Mouse (Mus musculus) spleen, postnatal 4 days (tissue): ENCODE results near the gene Cinp.
"Not testable (repeated sequence)": the region's sequence is repeated elsewhere in the genome, so short reads cannot be mapped to it uniquely, and the experiment has no call there.

Source experiments
- DNase-seq, 2 experiments: peaks; one replicate each; pipeline ENCODE4 v3.0.0; 2022; ENCODE audit warnings: low spot score in 2 of 2

Gene Cinp

DNA sequence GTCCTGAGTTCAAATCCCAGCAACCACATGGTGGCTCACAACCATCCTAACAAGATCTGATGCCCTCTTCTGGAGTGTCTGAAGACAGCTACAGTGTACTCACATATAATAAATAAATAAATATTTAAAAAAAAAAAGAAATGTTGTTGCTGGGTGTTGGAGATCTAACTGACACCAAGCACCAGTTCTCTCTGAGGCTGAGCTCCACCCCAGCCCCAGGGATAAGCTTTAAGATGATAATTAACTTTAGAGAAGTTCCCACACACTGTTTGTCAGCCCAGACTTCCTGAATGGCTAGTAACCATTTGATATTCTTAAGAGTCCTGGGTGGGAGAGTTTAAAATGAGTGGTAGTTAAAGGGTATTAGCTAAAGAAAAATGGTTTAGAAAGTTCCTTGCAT, 28.7 kb downstream of the Cinp start:
- DNase-seq = no peak

DNA sequence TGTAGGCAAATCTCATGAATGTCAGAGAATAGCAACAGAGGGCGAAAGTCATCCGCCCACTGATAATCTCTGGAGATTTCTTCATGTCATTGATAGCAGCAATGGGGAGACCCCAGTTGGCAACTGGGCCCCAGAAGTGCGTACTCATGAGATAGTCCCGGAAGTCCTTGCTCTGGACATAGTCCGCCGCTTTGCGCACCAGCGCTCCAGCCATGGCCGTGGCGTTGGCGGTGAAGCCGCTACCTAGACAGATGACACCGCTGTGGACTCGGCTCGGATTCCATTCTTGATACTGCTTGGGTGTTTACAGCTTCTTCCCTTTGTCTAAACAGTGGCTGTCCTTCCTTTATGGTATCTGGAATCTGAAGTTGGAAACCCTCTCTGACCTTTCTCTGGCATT, 30.3 kb downstream of the Cinp start:
- DNase-seq = not testable (repeated sequence)

DNA sequence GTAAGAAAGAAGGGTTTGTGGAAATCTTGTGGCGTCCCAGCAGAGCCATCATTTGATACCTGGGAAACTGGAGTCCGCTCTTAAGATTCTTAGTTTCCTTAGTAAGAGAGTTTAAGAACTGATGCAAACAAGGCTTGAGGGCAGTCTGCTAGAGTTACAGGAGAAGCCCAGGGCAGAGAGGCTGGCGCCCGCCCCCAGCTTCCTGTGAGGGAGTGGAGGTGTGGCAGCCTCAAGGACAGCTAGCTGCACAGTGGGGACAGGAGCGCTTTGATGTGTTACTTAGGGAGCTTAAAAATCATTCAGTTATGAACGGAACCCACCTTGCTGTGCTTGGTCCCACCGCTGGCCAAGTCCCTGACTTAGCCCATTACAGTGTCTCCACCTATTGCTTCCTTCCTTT, 31.7 kb downstream of the Cinp start:
- DNase-seq = no peak

DNA sequence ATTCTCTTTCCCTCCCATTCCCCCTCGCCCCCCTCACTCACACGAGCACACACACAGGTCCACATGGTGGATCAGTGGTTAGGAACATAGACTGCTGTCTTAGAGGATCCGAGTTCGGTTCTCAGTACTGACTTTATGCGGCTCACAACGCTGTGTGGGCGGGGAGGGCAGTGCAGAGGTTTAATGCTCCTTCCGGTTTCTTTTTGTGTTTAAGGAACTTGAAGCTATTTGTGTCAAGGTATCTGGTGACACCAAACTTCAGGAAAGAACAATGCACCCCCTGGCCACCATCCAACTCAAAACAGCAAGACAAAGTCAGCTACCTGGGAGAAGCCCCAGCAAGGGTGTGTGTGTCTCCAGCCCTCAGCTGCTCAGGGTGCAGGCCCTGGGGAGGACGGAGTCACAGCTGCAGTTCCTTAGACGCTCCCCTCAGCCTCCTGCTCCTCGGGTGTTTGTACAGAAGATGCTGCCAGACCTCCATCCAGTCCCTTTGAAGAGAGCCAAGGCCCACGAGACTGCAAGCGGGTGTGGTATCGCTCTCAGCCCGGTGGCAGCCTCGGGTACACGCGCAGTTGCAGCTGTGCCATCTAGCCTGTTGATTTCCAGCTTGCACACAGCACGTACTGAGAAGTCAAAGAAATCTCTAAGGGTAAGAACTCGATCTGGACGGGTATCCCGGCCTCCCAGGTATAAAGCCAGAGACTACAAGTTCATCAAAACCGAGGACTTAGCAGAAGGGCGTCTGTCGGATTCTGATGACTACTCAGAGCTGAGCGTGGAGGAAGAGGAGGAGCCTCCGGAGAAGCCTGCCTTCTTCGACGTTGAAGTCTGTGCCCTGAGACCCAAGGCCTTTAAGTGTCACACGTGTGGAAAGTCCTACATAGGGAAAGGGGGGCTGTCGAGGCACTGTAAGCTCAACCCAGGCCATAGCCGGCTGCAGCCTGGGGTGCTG, 33.9 kb downstream of the Cinp start:
- DNase-seq = no peak

DNA sequence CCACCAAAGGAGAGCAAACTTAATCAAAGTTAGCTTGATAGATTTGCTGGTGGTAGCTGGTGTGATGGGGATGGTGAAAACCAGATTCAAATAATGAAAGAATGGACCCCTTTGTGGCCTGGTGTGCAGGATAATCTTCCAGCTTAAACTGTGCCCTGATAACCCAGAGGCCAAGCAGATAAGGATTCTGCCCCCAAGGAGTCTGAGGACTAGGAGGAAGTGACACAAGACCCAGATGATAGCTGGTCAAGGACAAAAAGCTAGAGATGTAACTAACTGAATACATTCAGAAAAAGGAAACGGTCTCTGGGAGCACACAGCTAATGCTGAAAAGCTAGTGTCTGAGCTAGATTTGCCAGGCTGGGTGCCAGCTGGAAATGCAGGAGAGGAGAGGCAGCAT, 37.0 kb downstream of the Cinp start:
- no peak for DNase-seq

DNA sequence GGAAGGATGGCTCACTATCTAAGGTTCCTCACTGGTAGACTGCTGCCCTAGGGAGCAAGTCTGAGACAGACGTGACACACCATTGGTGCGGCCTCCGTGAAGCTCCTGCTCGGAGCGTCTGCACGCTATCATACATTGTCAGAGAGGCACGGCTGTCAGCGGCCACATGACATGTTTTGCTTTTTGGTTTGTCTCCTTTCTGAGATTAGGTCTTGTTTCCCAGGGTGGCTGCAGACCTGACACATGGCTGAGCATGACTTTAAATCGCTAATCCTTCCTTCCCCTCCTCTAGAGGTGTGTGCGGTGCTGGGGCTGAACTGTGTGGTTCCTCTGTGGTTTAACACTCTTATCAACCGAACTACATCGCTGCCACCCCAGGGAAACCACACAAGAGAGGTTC, 37.5 kb downstream of the Cinp start:
- no peak for DNase-seq

DNA sequence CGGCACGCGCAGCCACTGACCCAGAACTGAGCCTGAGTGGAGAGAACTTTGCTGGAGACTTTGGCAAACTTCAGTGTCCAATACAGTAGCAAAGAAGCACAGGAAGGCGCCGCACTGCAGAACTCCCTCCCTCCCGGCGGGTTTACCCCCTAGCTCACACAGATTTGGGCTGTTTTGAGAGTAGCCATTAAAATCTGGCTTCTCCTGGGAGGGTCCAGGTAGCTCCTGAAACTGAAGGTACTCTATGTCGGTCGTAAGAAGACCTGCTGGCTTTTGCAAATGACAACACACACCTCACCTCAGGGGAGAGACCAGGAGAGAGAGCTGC, 38.1 kb downstream of the Cinp start:
- DNase-seq = no peak

DNA sequence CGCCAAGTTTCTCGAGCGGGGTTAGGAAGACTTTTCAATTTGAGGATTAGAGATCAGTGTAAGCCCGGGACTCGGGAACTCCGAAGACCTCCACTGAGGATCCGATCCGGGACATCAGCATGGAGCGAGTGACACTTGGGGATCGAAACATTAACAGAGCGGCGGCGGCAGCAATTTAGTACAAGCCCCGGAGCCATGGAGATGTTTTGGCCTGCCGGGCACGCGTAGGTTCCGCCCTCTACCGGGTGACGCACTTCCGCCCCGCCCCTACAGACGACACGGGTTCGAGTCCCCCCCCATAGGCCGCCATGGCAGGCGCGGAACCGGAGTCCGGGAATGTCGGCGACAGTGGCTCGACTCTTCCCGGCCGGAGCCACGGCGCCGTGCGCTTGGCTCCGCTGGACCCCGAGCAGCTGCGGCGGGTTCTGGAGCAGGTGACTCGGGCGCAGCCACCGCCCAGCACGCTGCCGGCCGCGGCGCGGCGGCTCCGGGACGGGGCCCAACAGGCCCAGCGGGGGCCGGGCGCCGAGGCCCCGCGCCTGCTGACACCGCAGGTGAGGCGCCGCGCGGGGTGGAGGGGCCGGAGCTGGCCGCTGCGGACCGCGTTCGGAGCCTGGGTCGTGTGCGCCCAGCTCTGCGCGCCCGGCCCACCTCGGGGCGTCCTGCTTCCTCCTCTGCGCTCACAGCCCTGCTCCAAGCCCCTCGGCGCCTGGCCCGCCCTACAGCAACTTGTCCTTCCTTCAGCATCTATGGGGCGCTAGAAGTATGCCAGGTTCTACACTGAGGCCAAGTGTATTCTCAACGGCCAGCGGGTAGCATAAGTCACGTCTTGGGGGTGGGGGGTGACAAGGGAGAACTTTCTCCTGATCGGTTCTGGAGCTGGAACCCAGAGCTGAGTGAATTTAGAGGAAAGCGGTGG, 38.7 kb downstream of the Cinp start, which contains the start of gene Zfp839:
Gene Zfp839, plus strand, starts transcription at position 244 of the 919 bp plus-strand sequence.
- peak; percentile 78 to 91 for DNase-seq

DNA sequence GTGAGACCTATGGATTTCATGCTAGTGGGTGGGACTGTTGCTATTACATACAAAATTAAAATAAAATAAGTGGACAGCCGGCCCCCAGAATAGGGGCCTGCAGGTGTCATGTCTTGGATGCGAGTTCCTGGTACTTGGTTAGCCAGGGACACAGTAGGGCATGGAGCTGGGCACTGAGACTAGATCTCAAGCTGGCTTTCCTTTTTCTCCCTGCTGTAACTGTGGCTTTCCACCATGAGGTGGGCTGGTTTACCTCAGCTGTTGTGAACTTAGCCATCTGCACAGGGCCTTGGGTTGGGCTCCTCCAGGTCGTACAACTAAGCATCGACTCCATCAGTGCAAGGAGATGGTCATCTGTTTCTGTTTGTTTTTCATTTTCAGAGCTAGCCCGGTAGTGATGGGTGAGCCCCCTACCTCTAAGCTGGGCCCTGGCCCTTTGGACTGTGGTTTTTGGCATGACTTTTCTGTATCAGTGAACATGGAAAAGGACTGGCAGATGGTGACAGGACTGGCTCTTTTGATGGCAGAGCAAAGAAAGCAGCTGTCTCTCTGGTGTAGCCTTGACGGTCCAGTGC, 42.7 kb downstream of the Cinp start:
- DNase-seq = no peak

DNA sequence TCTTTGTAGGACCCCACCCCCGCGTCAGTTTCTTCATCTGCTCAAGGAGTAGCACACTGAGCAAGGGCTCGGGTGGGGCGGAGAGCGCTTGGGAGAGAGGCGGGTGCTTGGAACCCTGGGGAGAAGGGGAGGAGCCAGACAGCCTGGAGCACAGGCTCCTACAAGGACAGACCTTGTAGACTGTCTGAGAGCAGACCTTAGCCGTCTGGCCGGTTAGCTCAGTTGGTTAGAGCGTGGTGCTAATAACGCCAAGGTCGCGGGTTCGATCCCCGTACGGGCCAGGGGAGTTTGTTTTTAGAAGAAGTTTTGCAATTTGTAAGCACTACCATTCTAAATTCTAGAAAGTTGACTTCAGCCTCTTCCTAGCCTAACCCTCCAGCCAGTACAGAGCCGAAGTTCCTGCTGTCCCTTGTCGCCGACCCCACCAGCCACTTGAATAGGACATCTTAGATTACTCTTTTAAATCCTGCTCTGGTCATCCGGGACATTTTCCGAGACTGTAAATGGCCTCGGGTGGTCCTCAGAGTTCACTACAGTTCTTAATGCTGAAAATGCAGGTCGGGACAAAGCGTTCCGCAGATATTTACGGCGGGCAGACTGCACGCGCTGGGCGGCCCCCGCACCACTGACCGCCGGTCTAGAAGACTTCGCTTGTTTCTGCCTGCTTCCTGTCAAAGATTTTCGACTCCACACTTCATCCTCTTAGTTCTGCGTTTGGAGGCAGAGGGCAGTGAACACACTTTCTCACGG, 43.6 kb downstream of the Cinp start:
- peak; percentile 89 to 92 for DNase-seq

DNA sequence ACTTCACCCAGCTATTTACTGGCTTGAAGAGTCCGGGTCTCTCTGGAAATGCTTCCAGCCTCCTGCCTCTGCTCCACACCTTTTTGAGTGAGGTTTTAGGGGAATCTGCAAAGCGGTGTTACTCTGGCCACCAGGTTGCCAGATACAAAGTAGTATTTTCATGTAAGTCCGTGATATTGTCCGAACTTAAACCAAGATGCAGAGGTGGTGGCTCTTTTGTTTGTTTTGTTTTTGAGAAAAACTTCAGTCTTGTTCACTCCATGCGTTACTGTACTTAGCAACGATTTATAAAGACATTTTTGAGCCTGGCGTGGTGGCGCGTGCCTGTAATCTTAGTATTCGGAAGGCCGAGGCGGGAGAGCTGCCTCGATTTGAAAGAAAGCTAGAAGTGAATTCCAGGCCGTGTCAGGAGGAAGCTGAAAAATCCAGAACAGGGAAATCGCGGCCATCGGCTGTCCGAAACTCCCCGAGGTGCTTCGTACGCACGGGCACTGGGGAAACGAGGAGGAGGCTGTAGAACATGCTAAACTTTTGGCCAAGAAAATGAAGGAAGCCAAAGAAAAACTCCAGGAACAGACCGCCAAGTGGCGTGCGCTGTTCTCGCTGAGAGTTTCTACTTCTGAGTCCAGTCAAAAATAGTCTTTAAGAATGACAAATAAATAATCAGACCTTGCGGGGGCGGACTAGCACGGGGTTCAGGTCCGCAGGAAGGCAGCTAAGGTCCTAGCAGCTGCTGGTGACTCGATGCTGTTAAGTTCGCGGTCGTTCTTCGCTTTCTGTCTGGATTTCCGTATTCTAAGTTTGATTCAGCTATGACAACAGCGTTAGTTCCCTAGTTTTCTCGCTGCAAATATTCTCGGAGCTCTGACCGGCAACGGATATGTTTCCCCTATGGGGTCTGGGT, 44.5 kb downstream of the Cinp start:
- peak; percentile 32 to 71 for DNase-seq

DNA sequence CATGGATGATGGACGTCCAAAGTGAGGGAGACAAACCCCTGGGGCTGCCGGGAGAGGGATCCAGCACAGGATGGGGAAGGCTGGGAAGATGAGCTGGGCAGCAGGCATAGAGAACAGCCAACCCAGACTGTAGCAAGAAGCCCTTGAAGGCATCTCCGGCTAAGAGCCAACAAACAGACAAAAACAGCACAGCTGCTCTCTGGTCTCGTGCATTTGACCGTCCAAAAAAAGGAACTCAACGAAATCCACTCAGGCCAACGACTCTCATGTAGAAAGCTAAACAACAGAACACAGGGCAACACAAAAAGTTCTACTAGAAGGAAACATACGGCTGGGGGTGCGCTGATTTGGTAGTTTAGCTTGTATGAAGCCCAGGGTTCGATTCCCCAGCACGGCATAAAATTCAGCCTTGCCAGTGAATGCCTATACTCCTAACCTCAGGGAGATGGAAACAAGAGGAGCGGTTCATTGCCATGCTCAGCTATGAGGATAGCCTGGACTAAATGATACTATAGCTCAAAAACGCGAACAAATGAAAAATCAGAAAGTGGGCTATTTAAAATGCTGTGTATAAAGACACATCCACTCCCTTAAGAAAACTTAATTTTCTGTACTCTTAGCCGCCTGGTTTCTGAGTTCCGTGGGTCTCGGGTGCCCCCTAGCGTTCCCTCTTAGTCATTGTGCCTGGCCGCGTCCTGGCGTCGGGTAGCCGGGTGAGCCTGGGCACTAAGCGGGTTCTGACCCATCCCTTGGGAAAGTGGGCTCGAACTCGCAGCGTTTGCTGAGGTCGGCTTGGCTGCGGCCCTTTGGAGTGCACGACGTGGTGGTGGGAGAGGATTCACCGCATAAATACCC, 45.5 kb downstream of the Cinp start:
- peak; percentile 86 to 96 for DNase-seq

DNA sequence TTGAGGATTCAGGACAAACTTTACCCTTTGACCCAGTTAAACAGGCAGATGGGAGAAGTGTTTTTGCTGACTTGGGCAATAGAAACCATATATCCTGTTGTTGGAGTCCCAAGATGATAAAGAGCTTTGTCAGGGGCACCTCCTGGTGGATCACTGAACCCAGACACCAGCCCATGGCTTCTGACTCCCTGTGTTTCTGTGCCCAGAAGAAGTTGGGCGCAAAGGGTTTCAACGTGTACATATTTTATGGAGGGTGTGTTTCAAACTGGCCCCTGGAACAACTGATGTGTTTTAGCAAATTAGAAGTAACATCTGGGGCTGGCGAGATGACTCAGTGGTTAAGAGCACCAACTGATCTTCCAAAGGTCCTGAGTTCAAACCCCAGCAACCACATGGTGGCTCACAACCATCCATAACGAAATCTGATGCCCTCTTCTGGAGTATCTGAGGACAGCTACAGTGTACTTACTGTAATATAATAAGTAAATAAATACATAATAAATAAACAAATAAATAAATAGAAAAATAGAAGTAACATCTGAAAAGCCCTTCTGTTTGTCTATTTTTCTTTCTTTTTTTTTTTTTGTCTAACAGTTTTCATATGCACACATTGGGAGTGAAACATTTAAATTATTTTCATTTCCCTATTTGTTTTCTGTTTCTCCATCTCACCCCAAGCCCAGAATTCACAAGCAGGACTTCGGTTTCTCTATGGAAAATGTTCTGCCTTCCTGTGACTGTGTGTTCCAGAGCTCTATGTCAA, 47.0 kb downstream of the Cinp start:
- no peak for DNase-seq

DNA sequence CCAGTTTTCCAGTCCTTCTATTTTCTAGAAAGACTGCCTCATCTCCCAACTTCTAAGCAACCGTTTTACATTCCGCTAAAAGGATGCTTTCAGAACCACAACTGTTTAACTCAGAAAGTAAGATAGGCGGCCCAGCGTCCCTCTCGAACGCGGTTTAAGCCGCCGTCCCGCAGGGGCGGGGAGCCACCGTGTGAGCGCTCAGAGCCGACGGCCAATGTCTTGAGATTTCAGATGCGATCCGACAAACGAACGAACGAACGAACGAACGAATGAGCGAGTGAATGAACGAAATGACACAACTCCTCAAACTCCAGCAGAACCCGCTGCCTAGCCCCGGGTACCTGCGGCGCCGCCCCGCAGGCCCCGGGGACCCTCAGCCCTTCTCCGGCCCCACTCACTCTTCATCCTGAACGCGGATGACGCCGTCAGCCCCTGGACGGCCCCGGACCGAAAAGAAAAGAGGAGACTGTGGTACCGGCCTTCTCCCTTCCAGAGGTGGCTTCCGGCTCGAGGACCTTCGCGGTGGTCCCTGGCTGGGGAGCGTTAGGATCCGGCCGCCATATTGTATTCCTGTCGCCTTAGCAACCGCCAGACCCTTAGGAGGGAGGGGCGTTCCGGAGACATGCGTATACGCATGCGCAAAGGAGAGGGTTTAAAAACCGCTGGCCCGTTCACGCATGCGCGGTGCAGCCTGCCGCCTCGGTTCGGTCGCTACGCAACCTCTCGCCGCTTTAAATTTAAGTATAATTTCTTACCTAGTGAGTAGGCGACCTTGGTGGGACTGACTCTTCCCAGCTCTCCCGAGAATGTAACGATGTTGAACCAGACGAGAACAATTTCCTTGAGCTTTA, 48.4 kb downstream of the Cinp start, which contains the start of gene Mok:
Gene Mok, minus strand, starts transcription at position 592 of the 851 bp plus-strand sequence.
- peak; percentile 92 to 98 for DNase-seq

DNA sequence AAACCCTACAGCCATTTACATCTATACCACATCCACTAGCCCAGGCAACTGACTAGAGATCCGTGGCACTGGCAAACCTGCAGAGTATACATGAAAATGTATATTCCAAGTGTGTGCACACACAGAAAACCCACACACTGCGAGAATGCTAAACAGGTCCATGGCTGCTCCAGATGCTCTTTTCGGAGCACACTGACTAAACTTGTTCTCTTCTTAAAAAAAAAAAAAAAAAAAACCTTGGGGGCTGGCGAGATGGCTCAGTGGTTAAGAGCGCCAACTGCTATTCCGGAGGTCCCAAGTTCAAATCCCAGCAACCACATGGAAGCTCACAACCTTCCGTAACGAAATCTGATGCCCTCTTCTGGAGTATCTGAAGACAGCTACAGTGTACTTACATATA, 51.1 kb downstream of the Cinp start:
- DNase-seq = no peak

DNA sequence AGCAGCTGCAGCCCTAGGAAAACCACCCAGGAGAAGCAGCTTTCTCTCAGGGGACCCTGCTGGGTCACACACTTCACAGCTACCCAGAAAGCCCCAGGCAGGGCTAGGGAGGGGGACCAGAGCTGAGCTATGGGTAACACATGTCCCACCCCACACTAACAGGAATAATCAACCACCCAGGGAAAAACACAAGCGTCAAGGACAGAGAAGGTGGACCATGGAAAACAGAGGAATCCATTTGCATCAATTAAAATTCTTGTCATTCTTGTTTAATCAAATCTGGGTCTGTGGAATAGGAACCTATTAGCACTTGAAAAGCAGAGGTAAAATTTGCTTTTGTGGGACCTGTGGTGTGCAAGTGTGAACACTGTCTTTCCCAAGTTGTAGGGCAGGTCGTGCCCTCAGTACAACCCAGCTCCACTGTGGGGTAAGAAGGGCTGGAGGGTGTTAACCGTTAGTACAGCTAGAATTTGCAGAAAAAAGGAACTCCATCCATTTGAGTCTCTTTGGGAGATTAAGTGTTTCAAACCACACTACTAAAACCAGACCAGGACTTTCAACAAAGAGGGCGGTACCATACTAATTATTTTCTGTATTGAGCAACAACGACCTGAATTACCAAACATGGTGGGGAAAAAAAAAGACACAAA, 51.6 kb downstream of the Cinp start:
- DNase-seq = no peak

DNA sequence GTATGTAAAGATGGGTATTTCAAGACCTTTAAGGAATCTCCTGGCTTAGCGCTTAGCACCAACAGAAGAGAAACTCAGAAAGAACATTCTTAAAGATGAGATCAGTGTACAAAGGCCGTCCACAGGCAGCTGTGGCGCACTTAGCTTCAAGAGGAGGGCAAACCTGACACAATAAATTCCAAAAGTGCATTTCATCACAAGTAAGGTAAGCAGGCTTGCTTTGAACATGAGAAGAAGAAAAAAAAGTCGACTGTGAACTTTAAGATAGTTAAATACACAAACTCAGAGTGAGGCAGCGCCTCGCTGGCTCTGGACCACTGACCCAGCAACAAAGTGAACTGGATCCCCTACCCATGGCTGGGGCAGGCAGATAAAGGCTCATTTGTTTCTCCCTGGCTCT, 52.2 kb downstream of the Cinp start:
- DNase-seq = no peak
